Mouse (Mus musculus) forebrain, embryonic 10.5 days (tissue): ENCODE data around the gene Flad1. TPM values are rescaled to one million over a fixed set of nuclear protein-coding genes. Genes with fewer than 3 reads are reported as not detected.

Source experiments
- DNase-seq: peaks from one replicate; pipeline ENCODE4 v3.0.0-alpha.2; 2017; ENCODE audit warnings: low spot score; ENCODE audit errors: extremely low spot score
- H3K27ac ChIP-seq: fragments of 300-500 bp; sonication (generic); 2 replicates; pipeline ENCODE4 v1.5.1; 2016; ENCODE audit warnings: mild to moderate bottlenecking
- H3K27me3 ChIP-seq: fragments of 300-500 bp; sonication (generic); 2 replicates; pipeline ENCODE4 v1.6.1; 2016; ENCODE audit warnings: mild to moderate bottlenecking; ENCODE audit not compliant: poor library complexity, severe bottlenecking
- H3K36me3 ChIP-seq: fragments of 300-500 bp; sonication (generic); replicated peaks from 2 replicates; pipeline ENCODE4 v1.6.1; 2016; ENCODE audit warnings: mild to moderate bottlenecking, moderate library complexity
- H3K4me1 ChIP-seq: fragments of 300-500 bp; sonication (generic); 2 replicates; pipeline ENCODE4 v1.6.1; 2016
- H3K4me3 ChIP-seq: fragments of 300-500 bp; sonication (generic); 2 replicates; pipeline ENCODE4 v1.5.1; 2016; ENCODE audit warnings: mild to moderate bottlenecking, moderate library complexity
- H3K9me3 ChIP-seq: fragments of 300-500 bp; sonication (generic); 2 replicates; pipeline ENCODE4 v1.6.1; 2016; ENCODE audit warnings: mild to moderate bottlenecking, moderate library complexity
- WGBS: fragments of 180-500 bp; shearing (Covaris S2); methylation state at CpG from one replicate; pipeline ENCODE4 v1.1.7; 2016; 5-methylcytosine and 5-hydroxymethylcytosine counted together
- polyA plus RNA-seq: library from polyadenylated mRNA; unstranded; fragments of >200 nt; fragmentation: Nextera tagmentation; extraction: Ambion mirVana; gene quantifications from 2 replicates; pipeline ENCODE4 v1.2.1, GENCODE M21; 2016

Flad1 gene
- polyA plus RNA-seq, 1 experiment from 2014 or later, result 29.8 TPM

GRCm38 (mm10) chr3:89408448-89408847 lies 3.2 kb downstream of the Flad1 start:
- H3K4me3 ChIP-seq, result peak overlapping the region; percentile 6; the same call in 1 of the 2 replicates
- peaks cover 14% of the 10 kb centered on the region for H3K4me1 ChIP-seq
- H3K9me3 ChIP-seq, result no peaks in the 10 kb centered on the region
- 66% methylated on average over 16 of the region's 16 CpGs for WGBS
- no peaks in the 10 kb centered on the region for H3K27me3 ChIP-seq
- no peak for DNase-seq
- H3K36me3 ChIP-seq, result peaks cover 51% of the 10 kb centered on the region
- H3K27ac ChIP-seq, result no peak overlapping the region

GRCm38 (mm10) chr3:89406887-89407286 lies 4.8 kb downstream of the Flad1 start:
- H3K27me3 ChIP-seq, result no peaks in the 10 kb centered on the region
- H3K4me3 ChIP-seq, result no peak overlapping the region
- H3K9me3 ChIP-seq, result no peaks in the 10 kb centered on the region
- peaks cover 10% of the 10 kb centered on the region for H3K4me1 ChIP-seq
- DNase-seq, result no peak
- H3K27ac ChIP-seq, result no peak overlapping the region
- peaks cover 58% of the 10 kb centered on the region for H3K36me3 ChIP-seq
- 92% methylated on average over 6 of the region's 6 CpGs for WGBS

GRCm38 (mm10) chr3:89402693-89403092 lies 9.0 kb downstream of the Flad1 start, which contains the start of gene Lenep:
Gene Lenep, minus strand, starts transcription at chr3:89402793.
- no peaks in the 10 kb centered on the region for H3K9me3 ChIP-seq
- no peak within 1 kb of the TSS for H3K27ac ChIP-seq
- 81% methylated on average over 5 of the region's 5 CpGs for WGBS
- DNase-seq, result no peak
- H3K4me3 ChIP-seq, result 0 out of 2 replicates have a peak within 1 kb of the TSS, but pooled peaks have one; percentile 8
- H3K27me3 ChIP-seq, result no peaks in the 10 kb centered on the region
- no peaks in the 10 kb centered on the region for H3K4me1 ChIP-seq
- H3K36me3 ChIP-seq, result peaks cover 62% of the 10 kb centered on the region

- no peak overlapping the region for H3K27ac ChIP-seq
- no peaks in the 10 kb centered on the region for H3K9me3 ChIP-seq
- DNase-seq, result no peak
- peaks cover 7% of the 10 kb centered on the region for H3K4me1 ChIP-seq
- WGBS, result 89% methylated on average over 7 of the region's 7 CpGs
- peaks cover 53% of the 10 kb centered on the region for H3K36me3 ChIP-seq
- no peaks in the 10 kb centered on the region for H3K27me3 ChIP-seq
- H3K4me3 ChIP-seq, result no peak overlapping the region
Measured at GRCm38 (mm10) chr3:89401329-89401728, 10.3 kb downstream of the Flad1 start.

DNA sequence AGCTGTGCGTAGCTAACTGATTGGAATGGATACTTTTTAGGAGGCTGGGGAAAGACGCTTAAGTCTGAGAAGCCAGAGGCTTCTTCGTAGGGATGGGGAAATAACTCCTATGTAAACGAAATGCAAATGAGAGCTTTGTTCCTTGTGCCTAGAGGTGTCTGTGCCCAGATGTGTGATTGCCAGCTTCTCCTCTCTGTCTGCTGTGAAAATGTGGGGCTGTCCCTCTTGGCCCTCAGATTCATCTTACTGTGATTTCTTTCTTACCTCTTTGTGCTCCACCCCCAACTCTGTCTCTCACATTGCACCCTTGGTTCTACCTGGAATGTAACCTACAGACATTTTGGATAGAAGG lies 15.0 kb downstream of the Flad1 start:
- peaks cover 23% of the 10 kb centered on the region for H3K27me3 ChIP-seq
- peak overlapping the region; percentile 75 for H3K4me3 ChIP-seq
- 3% methylated on average over 4 of the region's 4 CpGs for WGBS
- peaks cover 14% of the 10 kb centered on the region for H3K36me3 ChIP-seq
- H3K27ac ChIP-seq, result peak overlapping the region; percentile 90
- DNase-seq, result no peak
- no peaks in the 10 kb centered on the region for H3K9me3 ChIP-seq
- peaks cover 54% of the 10 kb centered on the region for H3K4me1 ChIP-seq

GRCm38 (mm10) chr3:89395806-89396653 lies 15.6 kb downstream of the Flad1 start:
- Histone ChIP-seq H3K27me3 (peaks cover 29% of the 10 kb centered on the region), H3K4me3 (peak overlapping the region; percentile 75), H3K36me3 (peaks cover 8% of the 10 kb centered on the region; the same call in 1 of the 2 replicates), H3K9me3 (no peaks in the 10 kb centered on the region), H3K27ac (peak overlapping the region; percentile 90), H3K4me1 (peaks cover 60% of the 10 kb centered on the region)
- DNase-seq, result peak; percentile 77
- under 1% methylated on average over 40 of the region's 44 CpGs for WGBS

- H3K4me3 ChIP-seq, result peak overlapping the region; percentile 75
- H3K27ac ChIP-seq, result peak overlapping the region; percentile 90
- 0 out of 2 replicates have a peak, but pooled peaks cover 8% of the 10 kb centered on the region for H3K36me3 ChIP-seq
- H3K27me3 ChIP-seq, result peaks cover 35% of the 10 kb centered on the region
- no peaks in the 10 kb centered on the region for H3K9me3 ChIP-seq
- under 1% methylated on average over 10 of the region's 10 CpGs for WGBS
- H3K4me1 ChIP-seq, result peaks cover 66% of the 10 kb centered on the region
- DNase-seq, result no peak
Measured at GRCm38 (mm10) chr3:89395419-89395805, 16.3 kb downstream of the Flad1 start.

DNA sequence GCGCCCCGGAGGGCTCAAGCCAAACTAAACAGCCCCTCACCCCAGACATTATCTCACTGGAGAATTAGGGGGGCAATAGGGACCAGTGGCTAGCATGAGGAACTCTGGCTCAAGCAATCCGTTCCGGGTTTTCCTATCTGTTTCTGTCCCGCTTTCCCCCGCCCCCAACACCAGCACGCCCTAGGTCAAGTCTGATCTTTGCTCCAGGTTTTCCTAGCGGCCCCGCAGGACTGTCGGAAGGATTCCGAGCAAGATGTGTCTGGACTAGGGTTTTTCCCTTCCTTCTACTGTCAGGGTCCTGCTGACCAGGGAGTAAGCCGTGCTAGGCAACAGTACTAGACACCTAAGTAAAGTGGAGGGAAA lies 16.8 kb downstream of the Flad1 start:
- Histone ChIP-seq H3K4me1 (peaks cover 71% of the 10 kb centered on the region), H3K27me3 (peaks cover 41% of the 10 kb centered on the region), H3K36me3 (0 out of 2 replicates have a peak, but pooled peaks cover 2% of the 10 kb centered on the region), H3K4me3 (peak overlapping the region; percentile 75), H3K9me3 (no peaks in the 10 kb centered on the region), H3K27ac (peak overlapping the region; percentile 90)
- under 1% methylated on average over 12 of the region's 12 CpGs for WGBS
- DNase-seq, result peak; percentile 87

DNA sequence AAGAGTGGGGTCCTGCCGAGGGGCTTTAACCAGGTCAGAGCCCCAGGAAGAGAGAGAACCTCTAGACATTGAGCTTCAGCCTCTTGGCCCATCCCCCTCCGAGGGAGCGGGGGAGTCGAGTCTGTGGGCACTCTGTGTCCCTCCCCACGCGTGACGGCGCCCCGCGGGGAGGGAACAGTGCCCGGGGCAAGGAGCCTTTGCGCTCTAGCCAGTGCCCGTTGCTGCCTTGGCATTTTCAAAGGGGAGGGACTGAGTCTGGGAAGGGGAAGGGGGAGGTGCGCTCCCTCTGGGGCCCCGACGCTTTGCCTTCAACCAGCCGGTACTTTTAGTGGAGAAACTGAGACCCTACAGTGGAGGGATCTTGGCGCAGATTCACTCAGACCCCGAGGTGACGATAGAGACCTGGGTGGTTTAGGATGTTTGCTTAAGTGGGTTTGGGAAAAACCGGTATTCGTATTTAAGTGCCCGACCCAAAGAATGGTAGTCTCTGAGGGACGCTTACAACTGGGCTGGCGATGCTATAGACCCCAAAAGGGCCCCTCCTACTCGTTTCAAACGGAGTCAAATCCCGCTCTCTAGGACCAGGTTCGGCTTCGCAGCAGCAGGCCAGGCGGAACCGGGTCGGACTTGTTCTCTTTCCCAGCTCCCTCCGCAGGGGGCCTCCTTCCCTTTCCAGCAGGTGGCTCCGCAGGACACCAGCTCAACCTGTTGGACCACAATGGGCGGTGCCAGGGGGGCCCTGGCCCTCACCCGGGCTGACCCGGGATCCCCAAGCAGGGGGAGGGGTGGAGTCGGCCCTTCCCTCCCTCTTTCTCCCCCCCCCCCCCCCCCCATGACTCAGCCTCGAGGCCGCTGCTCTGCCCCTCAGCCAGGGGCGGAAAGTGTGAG lies 17.4 kb downstream of the Flad1 start, which contains the start of gene Zbtb7b:
Gene Zbtb7b, minus strand, starts transcription at position 771 of the 888 bp plus-strand sequence.
- H3K4me1 ChIP-seq, result peaks cover 75% of the 10 kb centered on the region
- H3K4me3 ChIP-seq, result peak within 1 kb of the TSS; percentile 75
- peaks cover 42% of the 10 kb centered on the region for H3K27me3 ChIP-seq
- H3K9me3 ChIP-seq, result no peaks in the 10 kb centered on the region
- no peak for DNase-seq
- whole genome bisulfite sequencing, result under 1% methylated on average over 42 of the region's 42 CpGs
- H3K36me3 ChIP-seq, result no peaks in the 10 kb centered on the region
- H3K27ac ChIP-seq, result peak within 1 kb of the TSS; percentile 90

GRCm38 (mm10) chr3:89393605-89394004 lies 18.1 kb downstream of the Flad1 start:
- H3K9me3 ChIP-seq, result no peaks in the 10 kb centered on the region
- H3K27me3 ChIP-seq, result peaks cover 42% of the 10 kb centered on the region
- under 1% methylated on average over 15 of the region's 15 CpGs for WGBS
- H3K36me3 ChIP-seq, result no peaks in the 10 kb centered on the region
- H3K4me1 ChIP-seq, result peaks cover 78% of the 10 kb centered on the region
- DNase-seq, result peak; percentile 98
- H3K27ac ChIP-seq, result peak overlapping the region; percentile 90
- H3K4me3 ChIP-seq, result peak overlapping the region; percentile 75

GRCm38 (mm10) chr3:89392871-89393311 lies 18.8 kb downstream of the Flad1 start:
- peak overlapping the region; percentile 75 for H3K4me3 ChIP-seq
- peaks cover 42% of the 10 kb centered on the region for H3K27me3 ChIP-seq
- peak; percentile 31 for DNase-seq
- H3K4me1 ChIP-seq, result peaks cover 85% of the 10 kb centered on the region
- WGBS, result under 1% methylated on average over 23 of the region's 24 CpGs
- no peaks in the 10 kb centered on the region for H3K9me3 ChIP-seq
- H3K27ac ChIP-seq, result peak overlapping the region; percentile 90
- no peaks in the 10 kb centered on the region for H3K36me3 ChIP-seq

DNA sequence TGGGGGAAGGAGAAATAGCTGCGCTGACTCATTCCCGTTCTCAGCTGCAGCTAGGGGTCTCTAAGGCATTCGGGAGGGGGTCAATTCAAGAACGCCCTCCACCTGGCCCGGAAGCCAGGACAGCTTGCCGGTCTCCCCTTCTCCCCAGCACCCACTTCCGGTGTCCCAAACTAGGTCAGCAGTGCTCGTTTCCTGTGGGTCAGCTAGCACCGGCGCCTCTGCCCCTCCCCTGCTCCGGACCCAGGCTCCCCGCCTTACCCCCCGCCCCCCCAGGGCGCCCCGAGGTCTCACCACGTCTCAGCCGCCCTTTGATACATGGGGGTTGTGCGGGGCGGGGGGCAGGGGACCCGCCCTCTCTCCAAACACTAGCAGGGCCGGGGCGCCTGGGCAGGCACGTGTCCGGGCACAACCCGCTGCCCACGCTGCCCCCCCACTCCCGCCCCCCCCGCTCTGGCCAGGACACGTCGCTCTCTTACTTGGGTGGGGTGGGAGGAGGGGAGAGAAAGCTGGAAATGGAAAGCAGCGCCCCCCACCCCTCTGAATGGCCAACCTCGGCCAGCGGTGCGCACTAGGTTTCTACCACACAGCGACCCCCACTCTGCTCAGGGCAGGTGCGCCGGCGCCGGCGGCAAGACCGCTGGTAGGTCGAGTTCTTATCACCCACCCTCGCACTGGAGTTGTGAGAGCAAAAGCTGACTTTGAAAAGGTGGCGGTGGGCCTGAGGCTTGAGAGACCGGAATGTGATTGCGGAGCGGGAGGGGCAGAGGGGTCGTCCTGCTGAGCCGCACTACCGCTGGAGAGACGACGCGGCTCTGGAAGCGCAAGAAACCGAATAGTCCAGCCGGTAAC lies 19.8 kb downstream of the Flad1 start:
- Histone ChIP-seq H3K27me3 (peaks cover 46% of the 10 kb centered on the region), H3K9me3 (no peaks in the 10 kb centered on the region), H3K4me1 (peaks cover 93% of the 10 kb centered on the region), H3K36me3 (no peaks in the 10 kb centered on the region), H3K4me3 (peak overlapping the region; percentile 75), H3K27ac (peak overlapping the region; percentile 90)
- under 1% methylated on average over 56 of the region's 56 CpGs for WGBS
- DNase-seq, result peak; percentile 56
